Mouse (Mus musculus) lung, adult 2 months (tissue): Measurements from ENCODE around the gene Cenpa. TPM values are rescaled to one million over a fixed set of nuclear protein-coding genes. Genes with fewer than 3 reads are reported as not detected.
"Not testable (repeated sequence)": the region's sequence is repeated elsewhere in the genome, so short reads cannot be mapped to it uniquely, and the experiment has no call there.

Experiments used
- DNase-seq: peaks from one replicate; pipeline ENCODE4 v3.0.0; 2022
- H3K4me1 ChIP-seq: fragments of 200-500 bp; 2 replicates; pipeline ENCODE4 v1.6.1; 2011; ENCODE audit warnings: low read length; ENCODE audit not compliant: control insufficient read depth, insufficient read depth
- H3K4me3 ChIP-seq: fragments of 200-500 bp; replicated peaks from 2 replicates; pipeline ENCODE3; 2011; ENCODE audit warnings: low read depth, mild to moderate bottlenecking, control low read depth, low read length; ENCODE audit errors: extremely low read depth
- CTCF ChIP-seq: fragments of 200-500 bp; IDR thresholded peaks from 2 replicates; pipeline ENCODE4 v1.5.1; 2011; ENCODE audit warnings: mild to moderate bottlenecking, low read length, control low read depth; ENCODE audit not compliant: insufficient read depth
- POLR2A ChIP-seq: fragments of 200-500 bp; IDR thresholded peaks from 2 replicates; pipeline ENCODE4 v1.6.1; 2011; ENCODE audit warnings: low read depth, mild to moderate bottlenecking, control low read depth, low read length, borderline replicate concordance; ENCODE audit errors: extremely low read depth
- WGBS: fragments of 180-500 bp; shearing (Covaris S2); methylation state at CpG from one replicate; pipeline ENCODE4 v1.1.7; 2018; 5-methylcytosine and 5-hydroxymethylcytosine counted together
- polyA plus RNA-seq: library from polyadenylated mRNA; depleted of rRNA; stranded (reverse); fragments of >200 nt; gene quantifications from 2 replicates; pipeline ENCODE4 v1.2.3, GENCODE M21; 2012

The Cenpa gene
- polyA plus RNA-seq, 1 experiment: 13.8 TPM

DNA sequence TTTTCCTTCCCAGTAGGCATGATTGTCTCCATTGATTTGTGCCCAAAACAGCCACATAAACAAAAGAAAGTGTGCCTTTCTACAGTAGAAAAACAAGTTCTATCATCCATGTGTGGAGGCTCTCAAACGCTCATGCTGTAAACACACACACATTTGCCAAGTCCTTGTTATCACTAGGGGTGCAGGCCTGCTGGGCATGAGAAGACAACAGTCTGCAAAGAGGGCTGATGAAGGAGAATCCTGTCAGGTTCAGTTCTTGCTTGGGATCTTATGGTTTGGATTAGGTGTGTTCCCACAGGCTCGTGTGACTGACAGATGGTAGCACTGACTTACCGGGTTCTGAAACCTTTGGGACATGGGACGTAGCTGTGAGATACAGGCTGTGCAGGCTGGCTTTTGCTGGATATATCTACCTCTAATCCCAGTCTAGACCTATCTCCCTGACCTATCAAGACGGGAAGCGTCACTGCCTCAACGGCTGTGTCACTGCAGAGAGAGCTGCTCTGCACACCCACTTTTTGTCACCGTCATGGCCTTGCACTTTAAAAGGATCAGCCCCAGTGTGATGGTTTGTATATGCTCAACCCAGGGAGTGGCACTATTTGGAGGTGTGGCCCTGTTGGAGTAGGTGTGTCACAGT lies 33.9 kb downstream of the Cenpa start:
- Histone ChIP-seq H3K4me3 (no peak overlapping the region), H3K4me1 (no peaks in the 10 kb centered on the region)
- TF ChIP-seq CTCF: no peak
- no peak for TF ChIP-seq POLR2A
- DNase-seq: no peak
- 68% methylated on average over 8 of the region's 8 CpGs for WGBS

DNA sequence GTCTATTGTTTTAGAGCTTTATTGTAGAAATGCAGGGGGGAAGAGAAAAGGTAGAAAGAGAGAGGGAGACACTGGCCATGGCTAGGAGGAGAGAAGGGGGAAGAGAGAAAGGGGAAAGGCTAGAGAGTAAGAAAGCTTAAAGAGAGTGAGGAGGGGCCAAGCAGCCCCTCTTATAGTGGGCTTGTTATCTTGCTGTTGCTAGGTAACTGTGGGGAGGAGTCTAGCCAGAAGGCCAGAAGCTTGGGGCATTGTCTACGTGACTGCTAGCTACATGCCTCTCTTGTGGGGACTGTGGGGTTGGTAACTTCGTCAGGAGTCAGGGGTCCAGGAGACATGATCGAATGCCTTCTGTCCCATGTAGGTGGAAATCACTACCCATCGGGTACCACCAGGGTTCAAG lies 34.8 kb downstream of the Cenpa start:
- not testable (repeated sequence) for H3K4me1 ChIP-seq, DNase-seq, H3K4me3 ChIP-seq
- WGBS: 50% methylated on average over 4 of the region's 4 CpGs

DNA sequence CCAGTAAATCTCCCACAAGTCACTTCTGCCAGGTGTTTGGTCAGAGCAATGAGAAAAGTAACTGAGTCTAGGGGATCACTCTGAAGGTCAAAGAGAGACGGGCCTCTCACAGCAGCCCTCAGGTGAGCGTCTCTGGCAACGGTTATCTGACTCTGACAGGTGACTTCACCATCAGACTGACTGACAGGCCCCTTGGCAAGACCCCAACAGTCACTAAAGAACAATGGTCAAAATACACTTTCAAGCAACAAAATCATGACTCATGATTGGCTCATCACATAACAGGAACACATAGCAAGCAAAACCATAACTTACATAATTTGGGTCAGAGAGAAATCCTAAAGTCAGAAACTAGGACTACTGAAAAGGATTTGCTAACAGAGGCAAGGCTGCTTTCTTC lies 35.3 kb downstream of the Cenpa start:
- TF ChIP-seq POLR2A (no peak), CTCF (no peak)
- WGBS: 69% methylated on average over 3 of the region's 3 CpGs
- Histone ChIP-seq H3K4me1 (no peaks in the 10 kb centered on the region), H3K4me3 (no peak overlapping the region)
- no peak for DNase-seq

DNA sequence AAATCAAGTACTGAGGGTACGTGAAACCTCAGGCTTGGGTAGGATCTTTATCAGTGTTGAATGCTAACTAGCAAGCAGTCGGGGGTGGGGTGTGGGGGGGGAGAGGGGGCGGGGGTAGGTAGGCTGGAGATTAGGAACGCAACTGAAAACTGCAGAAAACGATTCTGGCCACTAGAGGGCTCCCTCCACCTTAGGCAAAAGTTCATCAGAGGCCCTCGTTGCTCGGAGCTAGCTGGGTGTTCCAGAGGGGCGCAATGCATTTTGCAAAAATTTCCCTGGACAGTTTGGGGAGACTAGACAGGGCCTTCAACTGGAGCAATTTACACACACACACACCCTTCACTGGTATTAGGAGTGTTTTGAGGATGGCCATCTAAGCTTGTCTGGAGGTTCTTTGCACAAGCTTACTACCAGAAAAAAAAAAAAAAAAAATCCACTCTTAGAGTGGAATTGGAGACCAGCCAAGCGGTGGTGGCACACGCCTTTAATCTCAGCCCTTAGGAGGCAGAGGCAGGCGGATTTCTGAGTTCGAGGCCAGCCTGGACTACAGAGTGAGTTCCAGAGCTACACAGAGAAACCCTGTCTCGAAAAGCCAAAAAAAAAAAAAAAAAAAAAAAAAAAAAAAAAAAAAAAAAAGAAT lies 43.3 kb downstream of the Cenpa start:
- WGBS: 9% methylated on average over 13 of the region's 13 CpGs
- Histone ChIP-seq H3K4me3 (no peak overlapping the region), H3K4me1 (peaks cover 9% of the 10 kb centered on the region)
- no peak for TF ChIP-seq POLR2A
- peak; percentile 91 for TF ChIP-seq CTCF
- DNase-seq: peak; percentile 58

DNA sequence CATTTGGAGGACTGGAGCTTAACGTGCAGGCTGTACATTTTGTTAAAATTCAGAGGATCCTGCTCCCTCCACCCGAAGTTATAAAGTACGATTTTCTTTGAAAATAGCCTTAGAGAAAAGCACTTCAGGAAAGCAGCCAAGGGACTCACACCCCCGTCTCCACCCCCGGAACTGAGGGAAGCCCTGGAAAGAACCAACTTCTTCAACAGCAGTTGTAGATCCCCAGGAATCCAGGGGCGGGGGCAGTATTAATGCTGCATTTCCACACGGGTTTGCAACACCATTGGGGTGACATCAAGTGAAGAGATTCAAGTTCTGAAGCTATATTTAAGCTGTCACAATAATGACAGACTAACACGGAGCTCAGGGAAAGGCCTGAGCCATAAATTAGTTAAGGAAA lies 43.9 kb downstream of the Cenpa start:
- H3K4me3 ChIP-seq: no peak overlapping the region
- TF ChIP-seq POLR2A (no peak), CTCF (no peak)
- 25% methylated on average over 8 of the region's 8 CpGs for WGBS
- peaks cover 9% of the 10 kb centered on the region for H3K4me1 ChIP-seq
- no peak for DNase-seq

DNA sequence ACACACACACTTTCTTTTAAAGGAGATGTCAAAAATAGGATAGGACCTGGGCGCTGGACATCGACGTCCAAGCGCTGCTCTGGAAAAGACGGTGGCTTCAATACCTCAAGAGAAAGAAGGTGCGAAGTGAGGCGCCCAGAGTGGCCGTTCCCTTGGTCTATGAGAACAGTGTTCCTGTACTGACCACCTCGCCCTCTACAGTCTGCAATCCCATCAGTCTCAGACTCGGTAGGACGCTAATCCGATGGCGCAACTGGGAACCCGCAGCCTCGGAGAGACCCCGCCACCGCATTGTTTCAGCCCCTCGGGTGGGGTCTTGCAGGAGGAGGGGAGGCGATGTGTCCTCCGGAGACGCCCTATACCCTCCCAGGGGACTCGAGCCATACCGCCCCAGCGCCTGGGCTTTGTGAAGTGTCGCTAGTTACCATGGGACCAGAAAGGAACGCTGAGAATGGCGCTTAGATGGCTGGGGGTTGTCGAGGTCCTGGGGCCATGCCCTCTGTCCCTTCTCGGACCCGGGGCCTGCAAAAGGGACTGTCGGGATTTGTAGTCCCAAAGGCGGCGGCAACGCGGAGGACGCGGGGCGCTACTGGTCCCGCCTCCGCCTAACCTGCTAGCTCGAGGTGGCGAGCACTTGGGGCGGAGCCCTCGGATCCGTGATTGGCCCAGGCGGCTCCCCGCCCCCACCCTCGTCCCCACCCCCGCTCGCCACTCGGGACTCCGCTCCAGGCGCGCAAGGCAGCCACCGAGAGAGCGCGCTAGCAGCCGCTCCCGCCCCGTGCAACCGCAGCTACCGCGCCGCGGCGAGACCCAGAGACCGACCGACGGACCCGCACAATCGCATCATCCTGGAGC lies 44.8 kb downstream of the Cenpa start, which contains the start of gene Dpysl5:
Gene Dpysl5, plus strand, starts transcription at position 418 of the 855 bp plus-strand sequence.
- DNase-seq: peak; percentile 67
- WGBS: 1% methylated on average over 71 of the region's 71 CpGs
- TF ChIP-seq POLR2A (peak; percentile 7; the same call in 1 of the 2 replicates), CTCF (no peak)
- H3K4me3 ChIP-seq: peak within 1 kb of the TSS; percentile 57
- H3K4me1 ChIP-seq: peaks cover 9% of the 10 kb centered on the region

DNA sequence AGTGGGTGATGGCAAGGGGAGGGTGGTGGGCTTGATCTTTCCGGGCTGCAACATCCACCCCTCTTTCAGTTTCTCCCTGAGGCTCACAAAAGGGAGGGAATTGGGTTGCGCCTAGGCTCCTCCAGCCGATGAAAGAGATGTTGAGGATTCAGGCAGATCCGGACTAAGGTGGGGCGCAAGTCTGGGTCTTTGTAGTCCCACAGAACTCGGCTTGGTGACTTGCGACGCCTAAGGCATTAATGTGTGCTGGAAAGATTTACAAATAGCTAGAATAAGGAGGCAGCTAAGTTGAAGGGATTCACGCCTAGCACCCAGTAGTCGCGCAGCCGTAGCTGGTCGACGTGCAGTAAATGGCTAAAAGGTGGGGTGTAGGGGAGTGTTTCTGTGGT lies 45.4 kb downstream of the Cenpa start:
- H3K4me1 ChIP-seq: peaks cover 9% of the 10 kb centered on the region
- WGBS: 1% methylated on average over 14 of the region's 14 CpGs
- peak overlapping the region; percentile 57 for H3K4me3 ChIP-seq
- DNase-seq: no peak
- TF ChIP-seq CTCF: no peak

DNA sequence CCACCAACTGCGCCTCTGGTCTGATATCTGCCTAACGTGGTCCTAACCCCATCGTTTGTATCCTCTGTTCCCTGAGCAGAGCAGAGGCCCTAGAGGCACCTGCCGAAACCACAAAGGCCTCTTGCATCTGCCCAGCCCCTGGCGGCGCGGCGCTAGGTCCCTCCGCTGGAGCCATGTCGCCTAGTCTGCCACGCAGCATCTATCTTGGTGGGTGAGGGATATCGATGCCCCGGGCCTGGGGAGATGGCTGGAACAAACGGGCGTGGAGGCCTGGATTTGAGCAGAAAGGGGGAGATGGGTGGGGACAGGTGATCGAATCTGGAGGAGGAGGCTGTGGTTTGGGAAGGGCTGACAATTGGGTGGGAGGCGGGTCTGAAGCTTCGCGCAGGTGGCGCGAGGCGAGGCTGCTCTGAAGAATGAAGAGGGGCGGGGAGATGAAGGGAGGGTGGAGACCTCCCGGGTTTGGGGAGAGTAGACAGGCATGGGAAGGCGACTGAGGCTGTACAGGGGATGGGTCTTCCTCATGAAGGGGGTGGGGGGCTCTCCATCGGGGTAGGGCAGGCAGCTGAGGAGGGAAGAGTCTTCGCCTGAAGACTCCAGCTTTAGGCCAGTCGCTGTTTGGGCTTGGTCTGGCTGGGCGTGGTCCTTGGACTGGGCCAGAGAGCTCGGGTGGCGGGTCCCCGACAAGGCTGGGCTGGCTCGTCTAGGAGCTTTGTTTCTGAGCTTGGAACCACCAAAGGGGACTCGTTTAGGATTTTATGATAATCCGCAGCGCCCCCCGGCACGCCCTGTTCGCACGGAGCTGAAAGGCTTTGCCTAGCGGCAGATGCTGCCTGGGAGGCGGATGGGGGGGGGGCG lies 46.1 kb downstream of the Cenpa start:
- Histone ChIP-seq H3K4me1 (peaks cover 9% of the 10 kb centered on the region), H3K4me3 (peak overlapping the region; percentile 57)
- DNase-seq: peak; percentile 12
- TF ChIP-seq POLR2A (no peak), CTCF (no peak)
- WGBS: 1% methylated on average over 43 of the region's 43 CpGs

DNA sequence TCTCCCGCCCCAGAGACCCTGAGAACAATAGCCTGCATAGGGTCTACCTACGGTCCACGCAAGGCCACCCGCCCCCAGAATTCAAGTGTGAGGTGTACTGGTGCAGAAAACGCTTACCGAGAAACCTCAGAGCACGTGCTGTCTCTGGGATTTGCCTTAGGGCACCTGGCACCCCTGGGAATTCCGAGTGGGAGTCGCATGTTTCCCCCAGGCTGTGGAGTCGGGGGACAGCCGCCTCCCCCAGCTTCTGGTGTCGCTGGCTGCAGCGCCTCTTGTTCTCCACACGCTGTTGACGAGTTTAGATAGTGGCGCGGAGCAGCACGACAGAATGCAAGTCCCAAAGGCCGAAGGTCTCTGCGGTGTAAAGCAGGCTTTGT lies 46.7 kb downstream of the Cenpa start:
- H3K4me3 ChIP-seq: no peak overlapping the region
- TF ChIP-seq CTCF: no peak
- no peak for TF ChIP-seq POLR2A
- peaks cover 9% of the 10 kb centered on the region for H3K4me1 ChIP-seq
- DNase-seq: peak; percentile 12
- WGBS: 4% methylated on average over 20 of the region's 20 CpGs
